Mouse (Mus musculus) natural killer cell, adult 2 months (primary cell): Measurements from ENCODE around the gene Pgbd5.
A peak's percentile ranks its signal among the peaks of the same experiment; 100 is the strongest.

Experiments used
- DNase-seq, 2 experiments: peaks; one replicate each; pipeline ENCODE4 v3.0.0; 2022; ENCODE audit warnings: low spot score in 2 of 2

Gene Pgbd5

GRCm38 (mm10) chr8:124343991-124344390, 95.5 kb downstream of the Pgbd5 start:
- DNase-seq, result peak; percentile 40 to 54

DNA sequence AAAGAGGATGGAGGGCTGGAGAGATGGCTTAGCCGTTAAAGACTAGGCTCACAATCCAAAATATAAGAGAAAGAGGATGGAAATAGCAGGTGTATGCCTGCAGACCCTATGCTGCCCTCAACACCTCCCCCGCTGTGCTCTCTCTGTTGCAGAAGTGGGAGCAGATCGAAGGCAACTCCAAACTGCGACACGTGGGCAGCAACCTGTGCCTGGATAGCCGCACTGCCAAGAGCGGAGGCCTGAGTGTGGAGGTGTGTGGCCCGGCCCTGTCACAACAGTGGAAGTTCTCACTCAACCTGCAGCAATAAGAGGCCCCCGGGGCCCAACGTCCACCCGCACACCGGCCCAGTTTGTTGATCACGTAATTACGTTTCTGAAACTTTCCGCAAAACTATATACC, 96.3 kb downstream of the Pgbd5 start:
- DNase-seq, result no peak

DNA sequence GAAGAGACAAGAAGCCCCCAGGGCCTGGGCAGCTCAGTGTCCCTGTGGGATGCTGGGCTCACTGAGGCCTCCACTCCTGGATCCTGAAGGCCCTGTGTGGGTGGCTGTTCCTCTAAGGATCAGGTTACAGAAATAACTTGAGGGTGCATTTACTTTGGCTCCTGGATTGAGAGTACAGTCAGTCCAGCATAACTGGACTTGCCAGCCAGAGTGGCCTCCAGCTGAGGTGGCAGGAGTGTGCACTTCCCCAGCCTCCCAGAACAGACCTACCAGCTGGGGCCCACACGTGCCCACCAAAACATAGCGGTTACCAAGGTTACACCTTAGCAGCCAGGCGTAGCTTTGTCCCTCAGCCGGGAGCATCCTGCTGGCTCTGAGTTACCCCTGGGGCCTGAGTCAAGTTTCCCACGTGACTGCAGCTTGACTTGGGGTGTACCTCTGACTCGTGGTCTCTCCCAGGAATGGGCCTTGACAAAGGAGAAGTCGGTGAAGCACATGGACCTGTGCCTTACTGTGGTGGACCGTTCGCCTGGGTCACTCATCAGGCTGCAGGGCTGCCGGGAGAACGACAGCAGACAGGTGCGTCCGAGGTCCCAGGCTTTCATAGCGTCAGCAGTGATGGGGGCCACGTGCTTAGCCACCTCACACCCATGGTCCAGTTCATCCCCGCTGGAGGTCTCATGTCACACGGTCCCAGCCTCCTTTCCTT, 98.9 kb downstream of the Pgbd5 start:
- DNase-seq, result no peak

DNA sequence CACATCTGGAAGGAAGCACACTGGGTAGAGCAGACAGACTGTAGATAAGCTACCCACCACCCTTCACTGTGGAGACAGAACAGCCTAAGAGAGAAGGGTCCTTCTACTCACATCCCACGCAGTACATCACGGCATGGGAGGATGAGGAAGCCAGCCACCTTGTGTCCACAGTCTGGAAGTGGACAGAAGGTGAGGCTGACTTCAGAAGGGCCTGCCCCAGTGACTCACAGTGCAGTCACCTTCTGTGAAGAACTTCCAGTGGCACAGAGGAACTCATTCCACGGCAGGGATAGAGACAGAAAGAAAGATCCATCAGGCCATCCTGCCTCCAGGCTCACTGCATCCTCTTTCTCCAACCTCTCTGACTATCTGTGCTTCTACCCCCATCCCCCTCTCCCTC, 99.7 kb downstream of the Pgbd5 start:
- DNase-seq, result no peak

DNA sequence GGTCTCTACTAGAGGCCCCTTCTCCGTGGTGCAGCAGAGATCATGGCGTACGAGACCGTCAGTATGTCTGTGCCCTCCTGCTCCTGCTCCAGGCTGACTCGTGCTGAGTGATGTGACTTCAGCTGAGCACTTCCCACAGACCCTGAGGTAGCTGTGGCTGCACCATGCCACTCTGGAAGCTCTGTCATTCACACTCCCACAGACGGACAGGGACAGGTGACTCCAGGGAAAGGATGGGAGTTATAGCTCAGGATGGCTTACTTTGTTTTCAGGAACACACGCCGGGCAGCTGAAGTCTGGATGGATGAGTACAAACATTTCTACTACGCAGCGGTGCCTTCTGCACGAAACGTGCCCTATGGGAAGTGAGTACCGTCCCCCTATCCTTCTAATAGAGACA, 103.2 kb downstream of the Pgbd5 start:
- no peak for DNase-seq

- no peak for DNase-seq
Measured at GRCm38 (mm10) chr8:124331706-124332105, 107.8 kb downstream of the Pgbd5 start.

- DNase-seq, result no peak
Measured at GRCm38 (mm10) chr8:124331094-124331493, 108.4 kb downstream of the Pgbd5 start.

GRCm38 (mm10) chr8:124330433-124330832, 109.0 kb downstream of the Pgbd5 start:
- DNase-seq, result no peak

DNA sequence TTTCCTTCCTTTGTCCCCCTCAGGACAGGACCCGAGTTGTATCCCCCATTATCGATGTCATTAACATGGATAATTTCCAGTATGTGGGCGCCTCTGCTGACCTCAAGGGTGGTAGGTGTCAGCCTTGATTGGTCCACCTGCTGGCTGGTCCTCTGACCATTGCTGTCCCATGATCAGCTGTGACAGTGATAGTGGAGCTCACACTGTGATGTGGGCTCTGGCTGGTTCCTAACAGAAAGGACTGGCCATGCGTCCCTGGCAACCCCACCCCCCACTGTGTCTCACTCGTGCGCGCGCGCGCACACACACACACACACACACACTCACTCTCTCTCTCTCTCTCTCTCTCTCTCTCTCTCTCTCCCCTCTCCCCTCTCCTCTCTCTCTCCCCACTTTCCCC, 109.8 kb downstream of the Pgbd5 start:
- no peak for DNase-seq

GRCm38 (mm10) chr8:124328259-124328658, 111.2 kb downstream of the Pgbd5 start:
- no peak for DNase-seq

DNA sequence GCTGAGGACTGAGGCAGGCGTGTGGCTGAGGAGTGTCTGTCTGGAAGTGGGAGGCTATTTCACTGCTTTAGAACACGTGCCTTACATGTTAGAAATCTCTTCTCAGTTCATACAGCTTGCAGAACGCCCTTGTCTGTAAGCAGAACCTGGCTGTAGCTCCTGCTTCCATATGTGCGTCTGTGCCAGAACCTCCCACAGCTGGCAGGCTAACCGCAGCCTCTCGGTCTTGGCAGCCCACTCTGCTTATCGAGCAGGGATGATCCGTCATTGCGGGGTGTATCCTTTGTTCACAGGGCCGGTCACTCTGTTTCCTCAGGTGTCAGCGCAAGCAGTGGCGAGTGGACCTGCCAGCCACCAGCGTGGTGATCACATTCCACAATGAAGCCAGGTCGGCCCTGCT, 116.1 kb downstream of the Pgbd5 start:
- no peak for DNase-seq

DNA sequence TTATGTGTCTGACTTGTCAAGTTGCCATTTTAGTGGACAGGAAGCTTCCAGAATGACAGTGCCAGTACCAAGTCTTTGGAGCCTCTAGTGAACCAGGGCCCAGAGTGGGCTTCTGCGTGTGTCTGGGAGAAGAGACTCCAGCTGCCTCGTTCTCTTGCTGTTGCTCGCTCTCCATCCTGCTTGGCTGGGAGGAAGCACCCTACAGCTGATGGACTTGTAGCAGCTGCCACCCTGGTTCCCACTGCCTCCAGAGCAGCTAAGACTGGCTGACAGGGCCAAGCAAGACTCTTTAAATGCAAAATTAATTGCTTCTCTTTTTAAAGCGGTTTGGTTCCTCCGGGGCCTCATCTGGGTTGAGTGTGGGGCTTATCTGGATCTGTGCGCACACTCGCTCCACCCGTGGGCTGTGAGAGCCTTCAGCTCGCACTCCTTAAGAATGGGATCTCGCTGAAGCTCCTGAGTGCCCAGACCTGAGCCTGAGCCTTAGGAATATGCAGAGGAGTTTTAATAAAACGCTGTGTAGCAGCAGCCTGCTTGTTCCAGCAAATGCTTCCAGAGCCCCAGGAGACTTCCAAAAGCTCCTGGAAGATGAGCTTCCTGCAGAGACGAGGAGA, 118.1 kb downstream of the Pgbd5 start:
- DNase-seq, result no peak

GRCm38 (mm10) chr8:124319316-124319652, 120.2 kb downstream of the Pgbd5 start:
- DNase-seq, result peak; percentile 23 to 55
